Mouse (Mus musculus) cortical plate, adult 2 months (tissue): ENCODE results near the gene Arhgap9. TPM values are rescaled to one million over a fixed set of nuclear protein-coding genes. Genes with fewer than 3 reads are reported as not detected.

Source experiments
- H3K27ac ChIP-seq: fragments of 200-500 bp; 2 replicates; pipeline ENCODE4 v1.5.1; 2012; ENCODE audit warnings: low read length, control low read depth, inconsistent platforms; ENCODE audit not compliant: insufficient read depth
- H3K4me1 ChIP-seq: fragments of 200-500 bp; 2 replicates; pipeline ENCODE4 v1.6.1; 2011; ENCODE audit warnings: low read length; ENCODE audit not compliant: control insufficient read depth, insufficient read depth
- H3K4me3 ChIP-seq: fragments of 200-500 bp; 2 replicates; pipeline ENCODE4 v1.5.1; 2011; ENCODE audit warnings: mild to moderate bottlenecking, low read length, control low read depth; ENCODE audit not compliant: insufficient read depth
- CTCF ChIP-seq: fragments of 200-500 bp; IDR thresholded peaks from 2 replicates; pipeline ENCODE4 v1.5.1; 2011; ENCODE audit warnings: mild to moderate bottlenecking, control low read depth, low read length; ENCODE audit not compliant: insufficient read depth; ENCODE audit errors: extremely low read depth
- POLR2A ChIP-seq: fragments of 200-500 bp; IDR thresholded peaks from 2 replicates; pipeline ENCODE4 v1.6.1; 2011; ENCODE audit warnings: mild to moderate bottlenecking, low read length, control low read depth; ENCODE audit not compliant: insufficient read depth; ENCODE audit errors: extremely low read depth
- polyA plus RNA-seq: library from polyadenylated mRNA; depleted of rRNA; stranded (reverse); fragments of >200 nt; gene quantifications from 2 replicates; pipeline ENCODE4 v1.2.3, GENCODE M21; 2012; rRNA removed

Gene Arhgap9
- polyA plus RNA-seq = 1.2 and 1.4 TPM in 2 replicates

GRCm38 (mm10) chr10:127321621-127322020, at the start of gene Arhgap9:
Gene Arhgap9 (plus strand): TSS chr10:127321964.
- H3K27ac ChIP-seq = no peak within 1 kb of the TSS
- H3K4me1 ChIP-seq = no peaks in the 10 kb centered on the region
- no peak within 1 kb of the TSS for H3K4me3 ChIP-seq
- TF ChIP-seq POLR2A (no peak), CTCF (no peak)

GRCm38 (mm10) chr10:127272371-127272770, 49.4 kb upstream of the Arhgap9 start:
- Histone ChIP-seq H3K27ac (no peak overlapping the region), H3K4me1 (peaks cover 4% of the 10 kb centered on the region), H3K4me3 (no peak overlapping the region)
- TF ChIP-seq CTCF (no peak), POLR2A (no peak)

- Histone ChIP-seq H3K4me3 (no peak overlapping the region), H3K27ac (no peak overlapping the region), H3K4me1 (no peaks in the 10 kb centered on the region)
- TF ChIP-seq CTCF (no peak), POLR2A (no peak)
Measured at GRCm38 (mm10) chr10:127274261-127275022, 47.3 kb upstream of the Arhgap9 start.

GRCm38 (mm10) chr10:127279730-127280129, 42.0 kb upstream of the Arhgap9 start:
- H3K4me1 ChIP-seq = no peaks in the 10 kb centered on the region
- no peak overlapping the region for H3K4me3 ChIP-seq
- no peak overlapping the region for H3K27ac ChIP-seq
- TF ChIP-seq CTCF (0 out of 2 replicates have a peak, but pooled peaks have one; percentile 12), POLR2A (no peak)

- H3K4me3 ChIP-seq = no peak overlapping the region
- TF ChIP-seq CTCF (no peak), POLR2A (no peak)
Measured at GRCm38 (mm10) chr10:127281316-127281715, 40.4 kb upstream of the Arhgap9 start.

GRCm38 (mm10) chr10:127282620-127283215, 39.0 kb upstream of the Arhgap9 start:
- Histone ChIP-seq H3K27ac (no peak overlapping the region), H3K4me1 (peaks cover 5% of the 10 kb centered on the region; the same call in 1 of the 2 replicates), H3K4me3 (no peak overlapping the region)
- no peak for TF ChIP-seq CTCF
- TF ChIP-seq POLR2A = no peak

More at GRCm38 (mm10) chr10:127281316-127281715, 40.4 kb upstream of the Arhgap9 start:
- H3K4me1 ChIP-seq = no peaks in the 10 kb centered on the region
- no peak overlapping the region for H3K27ac ChIP-seq

GRCm38 (mm10) chr10:127284105-127284622, 37.6 kb upstream of the Arhgap9 start:
- Histone ChIP-seq H3K27ac (no peak overlapping the region), H3K4me3 (no peak overlapping the region), H3K4me1 (peaks cover 5% of the 10 kb centered on the region)
- TF ChIP-seq POLR2A = no peak
- TF ChIP-seq CTCF = no peak

- no peak for TF ChIP-seq CTCF
- TF ChIP-seq POLR2A = no peak
- no peak overlapping the region for H3K4me3 ChIP-seq
- peaks cover 8% of the 10 kb centered on the region for H3K4me1 ChIP-seq
- H3K27ac ChIP-seq = no peak overlapping the region
Measured at GRCm38 (mm10) chr10:127284724-127285500, 36.9 kb upstream of the Arhgap9 start.

- no peak overlapping the region for H3K4me3 ChIP-seq
- TF ChIP-seq CTCF = no peak
- no peak for TF ChIP-seq POLR2A
- peaks cover 8% of the 10 kb centered on the region for H3K4me1 ChIP-seq
- H3K27ac ChIP-seq = no peak overlapping the region
Measured at GRCm38 (mm10) chr10:127285644-127286043, 36.1 kb upstream of the Arhgap9 start.

- TF ChIP-seq POLR2A (no peak), CTCF (no peak)
- no peak overlapping the region for H3K27ac ChIP-seq
- H3K4me1 ChIP-seq = peaks cover 8% of the 10 kb centered on the region
- H3K4me3 ChIP-seq = no peak overlapping the region
Measured at GRCm38 (mm10) chr10:127286194-127286593, 35.6 kb upstream of the Arhgap9 start.
